Mouse (Mus musculus) retina, postnatal 1 day (tissue): ENCODE results near the gene Stxbp1.

Experiments used
- DNase-seq: peaks from one replicate; pipeline ENCODE4 v3.0.0-alpha.2; 2012

The Stxbp1 gene

GRCm38 (mm10) chr2:32846805-32847467 is at the start of gene Stxbp1:
Gene Stxbp1 (minus strand): TSS chr2:32847245.
- DNase-seq: peak; percentile 95

- peak; percentile 38 for DNase-seq
Measured at GRCm38 (mm10) chr2:32896507-32897147, 49.6 kb upstream of the Stxbp1 start.

- peak; percentile 87 for DNase-seq
Measured at GRCm38 (mm10) chr2:32895606-32896106, 48.6 kb upstream of the Stxbp1 start.

GRCm38 (mm10) chr2:32894097-32894496 is 47.1 kb upstream of the Stxbp1 start:
- DNase-seq: no peak

GRCm38 (mm10) chr2:32892490-32892889 is 45.4 kb upstream of the Stxbp1 start:
- no peak for DNase-seq

- no peak for DNase-seq
Measured at GRCm38 (mm10) chr2:32891278-32891677, 44.2 kb upstream of the Stxbp1 start.

- no peak for DNase-seq
Measured at GRCm38 (mm10) chr2:32890280-32890679, 43.2 kb upstream of the Stxbp1 start.

- DNase-seq: no peak
Measured at GRCm38 (mm10) chr2:32888551-32888950, 41.5 kb upstream of the Stxbp1 start.

GRCm38 (mm10) chr2:32888029-32888428 is 41.0 kb upstream of the Stxbp1 start:
- no peak for DNase-seq

- no peak for DNase-seq
Measured at GRCm38 (mm10) chr2:32884745-32885144, 37.7 kb upstream of the Stxbp1 start.

- DNase-seq: no peak
Measured at GRCm38 (mm10) chr2:32882283-32883043, 35.4 kb upstream of the Stxbp1 start.

GRCm38 (mm10) chr2:32881723-32882122 is 34.7 kb upstream of the Stxbp1 start:
- DNase-seq: peak; percentile 67

- DNase-seq: peak; percentile 58
Measured at GRCm38 (mm10) chr2:32881054-32881453, 34.0 kb upstream of the Stxbp1 start.

GRCm38 (mm10) chr2:32879593-32879992 is 32.5 kb upstream of the Stxbp1 start:
- no peak for DNase-seq

GRCm38 (mm10) chr2:32878396-32878795 is 31.4 kb upstream of the Stxbp1 start:
- no peak for DNase-seq

GRCm38 (mm10) chr2:32877761-32878393 is 30.8 kb upstream of the Stxbp1 start:
- no peak for DNase-seq

GRCm38 (mm10) chr2:32877303-32877702 is 30.3 kb upstream of the Stxbp1 start:
- DNase-seq: no peak

- DNase-seq: no peak
Measured at GRCm38 (mm10) chr2:32876490-32877302, 29.7 kb upstream of the Stxbp1 start.

- peak; percentile 94 for DNase-seq
Measured at GRCm38 (mm10) chr2:32875675-32876489, 28.8 kb upstream of the Stxbp1 start, which contains the start of gene Fam129b. Gene Fam129b (plus strand): TSS chr2:32876114.

- no peak for DNase-seq
Measured at GRCm38 (mm10) chr2:32874951-32875674, 28.1 kb upstream of the Stxbp1 start.

GRCm38 (mm10) chr2:32874070-32874469 is 27.0 kb upstream of the Stxbp1 start:
- no peak for DNase-seq
